Mouse (Mus musculus): ENCODE measurements around the gene Tsen2.

Gene Tsen2

GRCm38 (mm10) chr6:115601715-115602523 is 57.5 kb downstream of the Tsen2 start, which contains the start of gene Mkrn2:
Mkrn2 (plus strand) TSS chr6:115601902.
- DNase-seq (ENCODE audit: low spot score): peak; percentile 91

GRCm38 (mm10) chr6:115606461-115606860 is 62.0 kb downstream of the Tsen2 start:
- no peak for DNase-seq (ENCODE audit: low spot score)

GRCm38 (mm10) chr6:115607429-115607828 is 63.0 kb downstream of the Tsen2 start:
- DNase-seq (ENCODE audit: low spot score): no peak

GRCm38 (mm10) chr6:115609121-115609520 is 64.7 kb downstream of the Tsen2 start:
- no peak for DNase-seq (ENCODE audit: low spot score)

- DNase-seq (ENCODE audit: low spot score): no peak
Measured at GRCm38 (mm10) chr6:115610301-115610700, 65.8 kb downstream of the Tsen2 start.

- no peak for DNase-seq (ENCODE audit: low spot score)
Measured at GRCm38 (mm10) chr6:115613793-115614192, 69.3 kb downstream of the Tsen2 start.

GRCm38 (mm10) chr6:115615983-115616382 is 71.5 kb downstream of the Tsen2 start:
- DNase-seq (ENCODE audit: low spot score): no peak

GRCm38 (mm10) chr6:115619818-115620217 is 75.4 kb downstream of the Tsen2 start:
- no peak for DNase-seq (ENCODE audit: low spot score)

GRCm38 (mm10) chr6:115620942-115621341 is 76.5 kb downstream of the Tsen2 start:
- DNase-seq (ENCODE audit: low spot score): no peak

- DNase-seq (ENCODE audit: low spot score): no peak
Measured at GRCm38 (mm10) chr6:115626121-115626520, 81.7 kb downstream of the Tsen2 start.
